Mouse (Mus musculus) CH12.LX (cell line): ENCODE measurements around the gene Lef1. TPM values are rescaled to one million over a fixed set of nuclear protein-coding genes. Genes with fewer than 3 reads are reported as not detected.

Experiments
- DNase-seq: peaks from one replicate; pipeline ENCODE4 v3.0.0-alpha.2; 2013; ENCODE audit errors: extremely low read depth
- H3K27ac ChIP-seq: 2 replicates; pipeline ENCODE4 v1.5.1; 2012; ENCODE audit warnings: low read depth, mild to moderate bottlenecking, control low read depth, moderate library complexity; ENCODE audit not compliant: insufficient read depth
- H3K27me3 ChIP-seq: replicated peaks from 2 replicates; pipeline ENCODE3; 2012; ENCODE audit warnings: inconsistent platforms
- H3K36me3 ChIP-seq, 2 experiments: replicated peaks in 1 of 2; 2 replicates each; pipeline versions ENCODE3 to v1.6.1; 2012; ENCODE audit warnings: inconsistent platforms in 1 of 2, low read length in 1 of 2, mild to moderate bottlenecking in 1 of 2, mixed read lengths in 1 of 2, moderate library complexity in 1 of 2; ENCODE audit not compliant: control insufficient read depth in 1 of 2, insufficient read depth in 1 of 2
- H3K4me1 ChIP-seq, 2 experiments: 2 replicates each; pipeline ENCODE4 v1.6.1; 2012; ENCODE audit warnings: inconsistent platforms in 1 of 2, moderate library complexity in 1 of 2; ENCODE audit not compliant: insufficient read depth in 2 of 2, control insufficient read depth in 1 of 2
- H3K4me2 ChIP-seq: 2 replicates; pipeline ENCODE4 v1.6.1; 2012; ENCODE audit warnings: low read depth, mild to moderate bottlenecking, control low read depth; ENCODE audit not compliant: poor library complexity, insufficient read depth, severe bottlenecking
- H3K4me3 ChIP-seq, 3 experiments: fragments of 150-350 bp in 1 of 3; sonication (generic) in 1 of 3; replicated peaks in 1 of 3; 2 replicates each; pipeline versions ENCODE3 to v1.5.1; 2011 to 2012; ENCODE audit warnings: low read depth in 2 of 3, low read length in 2 of 3, mild to moderate bottlenecking in 2 of 3, moderate library complexity in 2 of 3, control low read depth in 1 of 3, improper control_type of control experiment in 1 of 3, inconsistent platforms in 1 of 3, mixed read lengths in 1 of 3; ENCODE audit not compliant: poor library complexity in 1 of 3
- H3K79me2 ChIP-seq: replicated peaks from 2 replicates; pipeline ENCODE4 v1.6.1; 2012; ENCODE audit warnings: mild to moderate bottlenecking, moderate library complexity; ENCODE audit not compliant: control insufficient read depth, poor library complexity, insufficient read depth, severe bottlenecking; ENCODE audit errors: extremely low read depth
- H3K9ac ChIP-seq: 2 replicates; pipeline ENCODE4 v1.6.1; 2012; ENCODE audit warnings: low read depth, mild to moderate bottlenecking, control low read depth, moderate library complexity; ENCODE audit not compliant: insufficient read depth
- H3K9me3 ChIP-seq: replicated peaks from 2 replicates; pipeline ENCODE3; 2012; ENCODE audit warnings: low read length, inconsistent platforms, mixed read lengths
- BHLHE40 ChIP-seq: IDR thresholded peaks from 2 replicates; pipeline ENCODE4 v1.6.1; 2011; ENCODE audit warnings: mild to moderate bottlenecking, low read depth, low read length, improper control_type of control experiment
- CHD1 ChIP-seq: IDR thresholded peaks from 2 replicates; pipeline ENCODE4 v1.6.1; 2012; ENCODE audit warnings: low read depth, low read length, improper control_type of control experiment, inconsistent platforms
- CTCF ChIP-seq, 2 experiments: IDR thresholded peaks in 1 of 2; conservative IDR thresholded peaks in 1 of 2; 2 replicates each; pipeline ENCODE4 v1.5.1; 2011 to 2012; ENCODE audit warnings: low read depth in 2 of 2, low read length in 2 of 2, improper control_type of control experiment in 1 of 2, inconsistent platforms in 1 of 2, mild to moderate bottlenecking in 1 of 2, moderate library complexity in 1 of 2
- E2F4 ChIP-seq: IDR thresholded peaks from 2 replicates; pipeline ENCODE4 v1.6.1; 2011; ENCODE audit warnings: low read depth, low read length, improper control_type of control experiment; ENCODE audit not compliant: insufficient replicate concordance
- EP300 ChIP-seq: IDR thresholded peaks from 2 replicates; pipeline ENCODE4 v1.6.1; 2011; ENCODE audit warnings: low read length, improper control_type of control experiment
- ETS1 ChIP-seq: conservative IDR thresholded peaks from 2 replicates; pipeline ENCODE4 v1.6.1; 2012; ENCODE audit warnings: low read depth, mild to moderate bottlenecking, inconsistent platforms, low read length, improper control_type of control experiment, moderate library complexity
- KAT2A ChIP-seq: IDR thresholded peaks from 2 replicates; pipeline ENCODE4 v1.6.1; 2012; ENCODE audit warnings: low read length, improper control_type of control experiment, inconsistent platforms; ENCODE audit not compliant: insufficient replicate concordance
- MAFK ChIP-seq: IDR thresholded peaks from 2 replicates; pipeline ENCODE4 v1.6.1; 2011; ENCODE audit warnings: low read length, improper control_type of control experiment; ENCODE audit not compliant: insufficient replicate concordance
- MAZ ChIP-seq: IDR thresholded peaks from 2 replicates; pipeline ENCODE4 v1.6.1; 2012; ENCODE audit warnings: low read depth, mild to moderate bottlenecking, inconsistent platforms, low read length, improper control_type of control experiment, moderate library complexity
- NELFE ChIP-seq: IDR thresholded peaks from 2 replicates; pipeline ENCODE4 v1.6.1; 2011; ENCODE audit warnings: low read depth, low read length, improper control_type of control experiment
- RAD21 ChIP-seq: IDR thresholded peaks from 2 replicates; pipeline ENCODE4 v1.6.1; 2011; ENCODE audit warnings: low read depth, mild to moderate bottlenecking, low read length, improper control_type of control experiment, moderate library complexity
- SMC3 ChIP-seq: IDR thresholded peaks from 2 replicates; pipeline ENCODE4 v1.6.1; 2011; ENCODE audit warnings: low read depth, low read length, improper control_type of control experiment
- TBP ChIP-seq: conservative IDR thresholded peaks from 2 replicates; pipeline ENCODE4 v1.6.1; 2011; ENCODE audit warnings: low read depth, low read length, improper control_type of control experiment
- TCF12 ChIP-seq: IDR thresholded peaks from 2 replicates; pipeline ENCODE4 v1.6.1; 2014; ENCODE audit warnings: low read depth, mild to moderate bottlenecking, inconsistent platforms, low read length, improper control_type of control experiment
- UBTF ChIP-seq: IDR thresholded peaks from 2 replicates; pipeline ENCODE4 v1.6.1; 2012; ENCODE audit warnings: low read depth, mild to moderate bottlenecking, inconsistent platforms, low read length, improper control_type of control experiment, moderate library complexity
- USF2 ChIP-seq: conservative IDR thresholded peaks from 2 replicates; pipeline ENCODE4 v1.6.1; 2011; ENCODE audit warnings: low read depth, low read length, improper control_type of control experiment
- ZC3H11A ChIP-seq: IDR thresholded peaks from 2 replicates; pipeline ENCODE4 v1.6.1; 2012; ENCODE audit warnings: low read depth, mild to moderate bottlenecking, inconsistent platforms, low read length, improper control_type of control experiment
- ZMIZ1 ChIP-seq: IDR thresholded peaks from 2 replicates; pipeline ENCODE4 v1.6.1; 2012; ENCODE audit warnings: low read depth, mild to moderate bottlenecking, inconsistent platforms, low read length, improper control_type of control experiment
- ZNF384 ChIP-seq: IDR thresholded peaks from 2 replicates; pipeline ENCODE4 v1.6.1; 2012; ENCODE audit warnings: low read depth, low read length, improper control_type of control experiment, inconsistent platforms
- dilution Hi-C: fragments of 300-500 bp; cut with MboI; formaldehyde crosslinking; loops from 2 replicates; pipeline ENCODE4 v1.14.3; 2020; ENCODE audit warnings: low sequenced_read_pairs; ENCODE audit not compliant: extremely low pct_unique_long_range_greater_than_20kb, extremely low pct_ligation_motif_present
- in situ Hi-C: fragments of 300-500 bp; cut with MboI; formaldehyde crosslinking; loops from 3 replicates; pipeline ENCODE4 v1.14.3; 2019; ENCODE audit warnings: low sequenced_read_pairs, low pct_ligation_motif_present, low pct_unique_long_range_greater_than_20kb, mixed read lengths
- polyA plus RNA-seq: library from polyadenylated mRNA; unstranded; fragments of >175 nt; gene quantifications from 2 replicates; pipeline ENCODE4 v1.2.1, GENCODE M21; 2012; ENCODE audit warnings: low read depth; ENCODE audit not compliant: insufficient read length
- total RNA-seq, 2 experiments: library from RNA; depleted of rRNA; stranded (reverse); fragments of 300-350 nt in 1 of 2; fragments of >200 nt in 1 of 2; gene quantifications; 2 replicates each; pipeline ENCODE4 v1.2.3; 2012 to 2014

Lef1 gene
- total and polyA plus RNA-seq, 3 experiments: 1.8 to 14.5 (median 4.4) TPM

DNA sequence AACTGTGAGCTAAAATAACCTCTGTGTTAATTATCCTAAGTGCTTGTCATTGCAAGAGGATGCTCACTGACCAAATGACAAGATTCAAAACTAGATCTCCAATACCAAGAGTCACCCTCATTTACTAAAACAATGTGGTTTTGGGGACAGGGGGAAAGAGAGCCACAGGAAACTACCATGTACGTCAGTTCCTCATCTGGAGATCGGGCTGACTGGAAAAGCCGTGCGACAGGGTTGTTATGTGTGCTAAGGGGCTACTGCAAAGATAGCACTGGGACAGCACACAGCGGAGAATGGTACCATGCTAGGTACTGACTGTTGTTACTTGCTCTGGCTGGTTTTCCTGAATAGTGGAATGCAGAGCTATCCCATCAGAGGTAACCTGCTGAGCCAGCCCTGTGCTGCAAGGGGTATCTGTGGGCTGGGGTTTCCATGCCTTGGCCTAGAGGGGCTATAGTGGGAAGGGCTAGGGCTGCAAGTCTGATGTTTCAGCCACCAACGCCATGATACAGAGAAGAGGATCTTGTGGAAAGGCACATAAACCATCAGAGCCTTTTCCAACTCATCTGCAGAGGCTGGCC is 32.1 kb upstream of the Lef1 start:
- no peak overlapping the region for H3K4me2 ChIP-seq
- H3K36me3 ChIP-seq: no peaks in the 10 kb centered on the region
- no peak for DNase-seq
- H3K27me3 ChIP-seq: no peaks in the 10 kb centered on the region
- H3K4me1 ChIP-seq: peaks cover 2 to 4% of the 10 kb centered on the region in 2 experiments; a peak in 1 of 4 replicates
- no peak overlapping the region for H3K4me3 ChIP-seq
- no peaks in the 10 kb centered on the region for H3K9me3 ChIP-seq
- in situ Hi-C loops: no loop called here
- TF ChIP-seq TBP (no peak), ZNF384 (no peak), BHLHE40 (no peak), TCF12 (no peak)
- H3K9ac ChIP-seq: no peak overlapping the region
- no peak overlapping the region for H3K27ac ChIP-seq
- dilution Hi-C loops: no loop called here
- no peaks in the 10 kb centered on the region for H3K79me2 ChIP-seq

DNA sequence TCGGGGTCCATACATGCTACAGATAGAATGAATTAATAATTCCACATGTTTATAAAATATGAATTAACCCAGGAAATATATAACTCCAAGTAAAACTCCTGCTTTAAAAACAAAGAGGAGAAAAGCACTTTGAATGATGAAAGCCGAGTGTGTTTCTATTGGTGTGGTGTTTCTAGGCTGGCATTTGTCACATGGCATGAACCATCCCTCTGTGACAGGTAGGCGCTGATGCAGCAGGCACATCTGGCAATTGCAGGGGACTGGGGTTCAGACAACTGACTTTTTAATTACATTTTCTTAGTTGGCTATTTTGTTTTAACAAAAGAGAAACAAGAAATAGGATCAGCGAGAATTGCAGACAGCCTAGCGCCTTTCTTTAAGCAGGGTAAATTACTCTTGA is 31.6 kb upstream of the Lef1 start:
- Histone ChIP-seq H3K79me2 (no peaks in the 10 kb centered on the region), H3K4me2 (no peak overlapping the region), H3K4me1 (peaks cover 2 to 4% of the 10 kb centered on the region in 2 experiments; a peak in 2 of 4 replicates), H3K36me3 (no peaks in the 10 kb centered on the region), H3K27me3 (no peaks in the 10 kb centered on the region), H3K9me3 (no peaks in the 10 kb centered on the region), H3K9ac (no peak overlapping the region), H3K27ac (no peak overlapping the region), H3K4me3 (no peak overlapping the region)
- no peak for DNase-seq
- dilution Hi-C loops (no loop called here), in situ Hi-C loops (no loop called here)
- TF ChIP-seq NELFE (no peak), KAT2A (no peak), ETS1 (no peak), CHD1 (no peak), USF2 (no peak), UBTF (no peak), CTCF (conservative IDR thresholded peaks at IDR 0.05 in 1 of 2, IDR thresholded peaks at IDR 0.05 in 1 of 2; ENCODE audit: low read depth in 2 of 2, low read length in 2 of 2) (no peak), MAZ (no peak), E2F4 (no peak), RAD21 (no peak), MAFK (no peak), SMC3 (no peak), ZMIZ1 (no peak), EP300 (no peak), ZC3H11A (no peak)
